Mouse (Mus musculus) heart, adult 2 months (tissue): ENCODE results near the gene Ces1e.

Source experiments
- CTCF ChIP-seq: fragments of 200-600 bp; IDR thresholded peaks from 2 replicates; pipeline ENCODE4 v1.8.1; 2022; ENCODE audit warnings: antibody characterized with exemption, mild to moderate bottlenecking, moderate library complexity
- EP300 ChIP-seq: fragments of 200-500 bp; IDR thresholded peaks from 2 replicates; pipeline ENCODE4 v1.6.1; 2011; ENCODE audit warnings: low read depth, low read length, control low read depth; ENCODE audit not compliant: insufficient read depth

GRCm38 (mm10) chr8:93174554-93174953 is 54.9 kb downstream of the Ces1e start:
- TF ChIP-seq CTCF, result no peak
- TF ChIP-seq EP300, result no peak
